Mouse (Mus musculus) stomach, embryonic 14.5 days (tissue): ENCODE measurements around the gene Fbxo47. TPM values are rescaled to one million over a fixed set of nuclear protein-coding genes. Genes with fewer than 3 reads are reported as not detected.
A peak's percentile ranks its signal among the peaks of the same experiment; 100 is the strongest.

Source experiments
- ATAC-seq: fragments of 200-750 bp; cut with Nextera tagmentation; 2 replicates; pipeline ENCODE4 v1.8.0; 2017; ENCODE audit warnings: low read depth, moderate TSS enrichment; ENCODE audit not compliant: insufficient number of reproducible peaks, insufficient read depth, low FRiP score
- H3K27ac ChIP-seq: fragments of 300-500 bp; sonication (generic); 2 replicates; pipeline ENCODE4 v1.5.1; 2014; ENCODE audit warnings: mild to moderate bottlenecking, low read length, moderate library complexity, mixed read lengths
- H3K27me3 ChIP-seq: fragments of 300-500 bp; sonication (generic); 2 replicates; pipeline ENCODE4 v1.6.1; 2014; ENCODE audit warnings: low read length, control low read depth, mixed read lengths; ENCODE audit not compliant: control insufficient read depth, insufficient read depth
- H3K36me3 ChIP-seq: fragments of 300-500 bp; sonication (generic); 2 replicates; pipeline ENCODE4 v1.6.1; 2014; ENCODE audit warnings: mild to moderate bottlenecking, control low read depth, low read length, moderate library complexity, mixed read lengths; ENCODE audit not compliant: control insufficient read depth, insufficient read depth
- H3K4me1 ChIP-seq: fragments of 300-500 bp; sonication (generic); 2 replicates; pipeline ENCODE4 v1.6.1; 2014; ENCODE audit warnings: low read length, control low read depth, mixed read lengths; ENCODE audit not compliant: control insufficient read depth, insufficient read depth
- H3K4me2 ChIP-seq: fragments of 300-500 bp; sonication (generic); replicated peaks from 2 replicates; pipeline ENCODE4 v1.6.1; 2014; ENCODE audit warnings: low read depth, low read length, control low read depth
- H3K4me3 ChIP-seq: fragments of 300-500 bp; sonication (generic); 2 replicates; pipeline ENCODE4 v1.5.1; 2014; ENCODE audit warnings: low read depth, low read length, control low read depth
- H3K9ac ChIP-seq: fragments of 300-500 bp; sonication (generic); replicated peaks from 2 replicates; pipeline ENCODE4 v1.6.1; 2014; ENCODE audit warnings: low read depth, mild to moderate bottlenecking, control low read depth, low read length, moderate library complexity, mixed read lengths
- H3K9me3 ChIP-seq: fragments of 300-500 bp; sonication (generic); 2 replicates; pipeline ENCODE4 v1.6.1; 2016; ENCODE audit warnings: low read depth, low read length, control low read depth; ENCODE audit not compliant: control insufficient read depth
- WGBS: fragments of 180-500 bp; shearing (Covaris S2); extraction: QIAGEN DNeasy Blood & Tissue Kit; methylation state at CpG from one replicate; pipeline ENCODE4 v1.1.7; 2014; 5-methylcytosine and 5-hydroxymethylcytosine counted together
- polyA plus RNA-seq: library from polyadenylated mRNA; unstranded; fragments of >200 nt; fragmentation: Nextera tagmentation; extraction: Ambion mirVana; gene quantifications from 2 replicates; pipeline ENCODE4 v1.2.1, GENCODE M21; 2014

Fbxo47 gene
- polyA plus RNA-seq, result 0.29 and 0.56 TPM in 2 replicates

- no peaks in the 10 kb centered on the region for H3K36me3 ChIP-seq
- H3K4me1 ChIP-seq, result no peaks in the 10 kb centered on the region
- H3K27me3 ChIP-seq, result no peaks in the 10 kb centered on the region
- peak; percentile 94 for ATAC-seq
- H3K9ac ChIP-seq, result peak within 1 kb of the TSS; percentile 29; the same call in 1 of the 2 replicates
- peak within 1 kb of the TSS; percentile 36 for H3K4me2 ChIP-seq
- under 1% methylated on average over 37 of the region's 37 CpGs for WGBS
- no peaks in the 10 kb centered on the region for H3K9me3 ChIP-seq
- H3K4me3 ChIP-seq, result peak within 1 kb of the TSS; percentile 34
- H3K27ac ChIP-seq, result peak within 1 kb of the TSS; percentile 84
These were observed at the start of gene Fbxo47 for GRCm38 (mm10) chr11:97883918-97884600. Gene Fbxo47, minus strand, starts transcription at chr11:97884154.

DNA sequence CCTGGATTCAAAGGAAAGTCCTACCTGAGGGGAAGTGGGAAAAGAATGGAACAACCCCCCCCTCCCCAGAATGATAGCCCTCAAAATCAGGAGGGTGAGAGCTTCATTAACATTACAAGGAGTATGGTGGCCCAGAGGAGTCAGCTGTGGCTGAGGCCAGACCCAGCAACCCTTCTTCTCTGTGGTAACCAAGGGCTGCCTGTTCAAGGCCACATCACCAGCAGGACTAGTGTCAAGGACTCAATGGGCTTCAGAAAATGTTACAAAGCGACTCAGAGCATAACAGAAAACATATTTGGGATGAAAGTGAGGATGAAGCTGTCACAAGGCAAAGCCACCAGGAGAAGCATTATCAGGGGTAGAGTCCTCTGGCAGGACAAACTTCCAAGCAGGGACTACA, 49.6 kb upstream of the Fbxo47 start:
- H3K27me3 ChIP-seq, result no peaks in the 10 kb centered on the region
- no peak for ATAC-seq
- H3K4me3 ChIP-seq, result no peak overlapping the region
- H3K27ac ChIP-seq, result no peak overlapping the region
- no peak overlapping the region for H3K4me2 ChIP-seq
- WGBS, result 84% methylated on average over 1 of the region's 1 CpGs
- no peaks in the 10 kb centered on the region for H3K9me3 ChIP-seq
- no peak overlapping the region for H3K9ac ChIP-seq
- no peaks in the 10 kb centered on the region for H3K36me3 ChIP-seq
- H3K4me1 ChIP-seq, result no peaks in the 10 kb centered on the region

DNA sequence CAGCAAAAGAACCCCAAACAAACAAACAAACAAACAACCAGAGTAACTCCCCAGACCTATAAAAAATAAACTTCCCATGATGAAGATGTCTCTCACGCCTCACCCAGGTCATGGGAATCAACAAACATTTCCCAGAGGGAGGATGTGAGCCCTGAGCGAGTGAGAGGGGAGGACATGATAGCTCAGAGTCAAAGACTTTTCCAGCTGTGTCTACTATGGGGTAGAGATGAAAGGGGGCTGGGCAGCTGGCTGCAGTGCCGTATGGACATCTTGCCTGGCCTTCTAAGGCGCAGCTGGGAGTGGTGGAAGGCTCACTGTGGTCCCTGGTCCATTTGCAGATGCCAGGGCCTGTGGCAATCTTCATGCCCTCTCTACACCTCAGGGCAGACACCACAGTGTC, 45.0 kb upstream of the Fbxo47 start:
- WGBS, result 66% methylated on average over 4 of the region's 4 CpGs
- Histone ChIP-seq H3K36me3 (no peaks in the 10 kb centered on the region), H3K4me3 (no peak overlapping the region), H3K4me2 (no peak overlapping the region), H3K9ac (no peak overlapping the region), H3K4me1 (no peaks in the 10 kb centered on the region), H3K27ac (no peak overlapping the region), H3K9me3 (no peaks in the 10 kb centered on the region), H3K27me3 (no peaks in the 10 kb centered on the region)
- no peak for ATAC-seq

DNA sequence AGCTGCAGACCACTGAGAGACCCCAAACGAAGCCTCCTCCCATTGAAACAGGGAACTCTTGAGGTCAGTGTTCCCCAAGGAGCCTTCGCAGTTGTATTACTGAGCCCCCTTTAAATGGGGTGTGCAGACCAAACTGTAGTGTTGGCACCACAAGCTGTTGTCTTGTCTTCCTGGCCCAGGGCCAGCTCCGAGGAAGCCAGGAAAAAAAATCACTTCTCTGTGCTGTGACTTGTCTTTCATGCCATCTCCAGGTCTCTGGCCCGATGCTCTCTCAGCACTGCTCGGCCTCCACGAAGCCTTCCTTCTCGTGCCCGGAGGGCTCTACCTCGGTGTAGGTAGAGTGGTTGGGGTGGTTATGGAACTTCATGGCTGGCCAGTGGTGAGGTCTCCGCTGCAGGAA, 40.3 kb upstream of the Fbxo47 start:
- WGBS, result 91% methylated on average over 10 of the region's 10 CpGs
- no peaks in the 10 kb centered on the region for H3K4me1 ChIP-seq
- no peak for ATAC-seq

GRCm38 (mm10) chr11:97923639-97924038, 39.7 kb upstream of the Fbxo47 start:
- ATAC-seq, result no peak
- no peak overlapping the region for H3K4me2 ChIP-seq
- WGBS, result 85% methylated on average over 9 of the region's 9 CpGs
- H3K4me3 ChIP-seq, result no peak overlapping the region
- no peaks in the 10 kb centered on the region for H3K36me3 ChIP-seq
- no peaks in the 10 kb centered on the region for H3K4me1 ChIP-seq
- no peaks in the 10 kb centered on the region for H3K9me3 ChIP-seq
- H3K27me3 ChIP-seq, result no peaks in the 10 kb centered on the region
- no peak overlapping the region for H3K27ac ChIP-seq
- no peak overlapping the region for H3K9ac ChIP-seq

More for the DNA sequence above, 40.3 kb upstream of the Fbxo47 start:
- no peak overlapping the region for H3K27ac ChIP-seq
- H3K9me3 ChIP-seq, result no peaks in the 10 kb centered on the region
- no peak overlapping the region for H3K9ac ChIP-seq
- H3K36me3 ChIP-seq, result no peaks in the 10 kb centered on the region
- no peaks in the 10 kb centered on the region for H3K27me3 ChIP-seq
- H3K4me2 ChIP-seq, result no peak overlapping the region
- H3K4me3 ChIP-seq, result no peak overlapping the region

- H3K4me2 ChIP-seq, result no peak overlapping the region
- 90% methylated on average over 6 of the region's 6 CpGs for WGBS
- ATAC-seq, result no peak
- H3K4me3 ChIP-seq, result no peak overlapping the region
- no peak overlapping the region for H3K9ac ChIP-seq
- H3K27ac ChIP-seq, result no peak overlapping the region
- H3K27me3 ChIP-seq, result no peaks in the 10 kb centered on the region
- no peaks in the 10 kb centered on the region for H3K4me1 ChIP-seq
- H3K36me3 ChIP-seq, result no peaks in the 10 kb centered on the region
- no peaks in the 10 kb centered on the region; the same call in 1 of the 2 replicates for H3K9me3 ChIP-seq
These were observed 32.1 kb upstream of the Fbxo47 start for GRCm38 (mm10) chr11:97915974-97916503.

DNA sequence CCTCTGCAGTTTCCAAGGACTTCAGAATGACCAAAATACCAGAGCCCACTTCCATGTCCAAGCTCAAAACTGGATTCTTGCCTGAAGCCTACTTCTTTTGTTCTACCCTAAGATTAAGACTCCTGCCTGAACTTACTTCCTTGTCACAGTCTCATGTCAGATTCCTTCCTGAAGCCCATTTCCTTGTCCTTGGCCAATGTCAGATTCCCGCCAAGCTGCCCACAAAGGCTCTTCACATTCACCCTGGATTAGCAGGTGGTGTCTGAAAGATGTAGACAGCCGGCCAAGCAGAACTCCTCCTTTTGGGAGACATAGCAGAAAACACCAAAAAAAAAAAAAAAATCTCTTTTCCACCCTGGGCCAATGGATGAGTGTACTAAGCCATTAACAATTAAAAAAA, 31.5 kb upstream of the Fbxo47 start:
- ATAC-seq, result no peak
- no peak overlapping the region for H3K9ac ChIP-seq
- no peaks in the 10 kb centered on the region; the same call in 1 of the 2 replicates for H3K9me3 ChIP-seq
- no peaks in the 10 kb centered on the region for H3K4me1 ChIP-seq
- no peaks in the 10 kb centered on the region for H3K36me3 ChIP-seq
- no peaks in the 10 kb centered on the region for H3K27me3 ChIP-seq
- H3K4me2 ChIP-seq, result no peak overlapping the region
- H3K27ac ChIP-seq, result no peak overlapping the region
- WGBS, result 92% methylated on average over 2 of the region's 2 CpGs
- H3K4me3 ChIP-seq, result no peak overlapping the region

DNA sequence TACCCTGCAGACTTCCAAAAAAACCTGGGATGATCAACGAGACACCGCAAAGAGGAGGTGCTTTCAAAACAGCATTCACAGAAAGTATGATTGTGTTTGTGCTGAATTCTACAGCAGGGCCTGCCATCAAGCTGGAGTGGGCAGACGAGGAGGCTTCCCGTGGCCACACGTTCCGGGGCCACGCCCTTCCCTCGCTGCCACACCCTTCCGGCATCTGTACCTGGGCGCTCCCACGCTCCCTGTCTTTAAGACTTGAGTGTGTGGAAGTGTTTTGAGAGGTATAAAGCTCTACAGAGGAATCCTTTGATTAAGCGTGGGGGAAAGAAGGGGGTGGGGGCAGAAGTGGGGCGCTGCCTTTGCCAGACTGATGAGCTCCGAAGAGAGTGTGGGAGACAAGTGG, 29.2 kb upstream of the Fbxo47 start:
- Histone ChIP-seq H3K27me3 (no peaks in the 10 kb centered on the region), H3K4me2 (no peak overlapping the region), H3K9me3 (no peaks in the 10 kb centered on the region; the same call in 1 of the 2 replicates), H3K4me3 (no peak overlapping the region), H3K9ac (no peak overlapping the region), H3K36me3 (no peaks in the 10 kb centered on the region), H3K4me1 (no peaks in the 10 kb centered on the region), H3K27ac (no peak overlapping the region)
- 79% methylated on average over 14 of the region's 14 CpGs for WGBS
- ATAC-seq, result no peak
